Mouse (Mus musculus): Measurements from ENCODE around the gene Gpr61.

The Gpr61 gene

GRCm38 (mm10) chr3:108154656-108155055 is at the start of gene Gpr61:
TSS of gene Gpr61 (minus strand) at chr3:108154882.
- no peak for DNase-seq (ENCODE audit: low spot score in 2 of 2)

GRCm38 (mm10) chr3:108204470-108204869 is 49.8 kb upstream of the Gpr61 start:
- no peak for DNase-seq (ENCODE audit: low spot score in 2 of 2)

- peak; percentile 67 to 77 for DNase-seq (ENCODE audit: low spot score in 2 of 2)
Measured at GRCm38 (mm10) chr3:108203621-108204325, 49.1 kb upstream of the Gpr61 start.

- DNase-seq (ENCODE audit: low spot score in 2 of 2), result no peak
Measured at GRCm38 (mm10) chr3:108203212-108203611, 48.5 kb upstream of the Gpr61 start.

- no peak for DNase-seq (ENCODE audit: low spot score in 2 of 2)
Measured at GRCm38 (mm10) chr3:108202506-108202905, 47.8 kb upstream of the Gpr61 start.

- DNase-seq (ENCODE audit: low spot score in 2 of 2), result peak; percentile 58 to 78
Measured at GRCm38 (mm10) chr3:108200329-108201323, 45.9 kb upstream of the Gpr61 start, which contains the start of gene Cyb561d1. TSS of gene Cyb561d1 (minus strand) at chr3:108201212.

GRCm38 (mm10) chr3:108199231-108199630 is 44.5 kb upstream of the Gpr61 start:
- DNase-seq (ENCODE audit: low spot score in 2 of 2), result no peak

- peak in 1 of 2 experiments; percentile 64 for DNase-seq (ENCODE audit: low spot score in 2 of 2)
Measured at GRCm38 (mm10) chr3:108197066-108197497, 42.4 kb upstream of the Gpr61 start.

- DNase-seq (ENCODE audit: low spot score in 2 of 2), result peak in 1 of 2 experiments; percentile 32
Measured at GRCm38 (mm10) chr3:108195941-108196590, 41.4 kb upstream of the Gpr61 start.

GRCm38 (mm10) chr3:108195287-108195686 is 40.6 kb upstream of the Gpr61 start:
- DNase-seq (ENCODE audit: low spot score in 2 of 2), result no peak

GRCm38 (mm10) chr3:108193686-108194085 is 39.0 kb upstream of the Gpr61 start:
- DNase-seq (ENCODE audit: low spot score in 2 of 2), result no peak

- no peak for DNase-seq (ENCODE audit: low spot score in 2 of 2)
Measured at GRCm38 (mm10) chr3:108189897-108190296, 35.2 kb upstream of the Gpr61 start.

GRCm38 (mm10) chr3:108188716-108189490 is 34.2 kb upstream of the Gpr61 start:
- DNase-seq (ENCODE audit: low spot score in 2 of 2), result no peak

- no peak for DNase-seq (ENCODE audit: low spot score in 2 of 2)
Measured at GRCm38 (mm10) chr3:108187111-108187795, 32.6 kb upstream of the Gpr61 start.

- no peak for DNase-seq (ENCODE audit: low spot score in 2 of 2)
Measured at GRCm38 (mm10) chr3:108186098-108187047, 31.7 kb upstream of the Gpr61 start, which contains the start of gene Amigo1. TSS of gene Amigo1 (plus strand) at chr3:108186335.

- no peak for DNase-seq (ENCODE audit: low spot score in 2 of 2)
Measured at GRCm38 (mm10) chr3:108185460-108186097, 30.9 kb upstream of the Gpr61 start.

GRCm38 (mm10) chr3:108184742-108185141 is 30.1 kb upstream of the Gpr61 start:
- no peak for DNase-seq (ENCODE audit: low spot score in 2 of 2)

- no peak for DNase-seq (ENCODE audit: low spot score in 2 of 2)
Measured at GRCm38 (mm10) chr3:108180514-108180913, 25.8 kb upstream of the Gpr61 start.

Measured in cerebellum, postnatal 4 days (tissue).